Mouse (Mus musculus) lung, adult 2 months (tissue): ENCODE data around the gene Arr3. TPM values are rescaled to one million over a fixed set of nuclear protein-coding genes. Genes with fewer than 3 reads are reported as not detected.

Experiments used
- DNase-seq: peaks from one replicate; pipeline ENCODE4 v3.0.0; 2022
- H3K4me1 ChIP-seq: fragments of 200-500 bp; 2 replicates; pipeline ENCODE4 v1.6.1; 2011; ENCODE audit warnings: low read length; ENCODE audit not compliant: control insufficient read depth, insufficient read depth
- H3K4me3 ChIP-seq: fragments of 200-500 bp; replicated peaks from 2 replicates; pipeline ENCODE3; 2011; ENCODE audit warnings: low read depth, mild to moderate bottlenecking, control low read depth, low read length; ENCODE audit errors: extremely low read depth
- CTCF ChIP-seq: fragments of 200-500 bp; IDR thresholded peaks from 2 replicates; pipeline ENCODE4 v1.5.1; 2011; ENCODE audit warnings: mild to moderate bottlenecking, low read length, control low read depth; ENCODE audit not compliant: insufficient read depth
- POLR2A ChIP-seq: fragments of 200-500 bp; IDR thresholded peaks from 2 replicates; pipeline ENCODE4 v1.6.1; 2011; ENCODE audit warnings: low read depth, mild to moderate bottlenecking, control low read depth, low read length, borderline replicate concordance; ENCODE audit errors: extremely low read depth
- WGBS: fragments of 180-500 bp; shearing (Covaris S2); methylation state at CpG from one replicate; pipeline ENCODE4 v1.1.7; 2018; 5-methylcytosine and 5-hydroxymethylcytosine counted together
- polyA plus RNA-seq: library from polyadenylated mRNA; depleted of rRNA; stranded (reverse); fragments of >200 nt; gene quantifications from 2 replicates; pipeline ENCODE4 v1.2.3, GENCODE M21; 2012; rRNA removed

The Arr3 gene
- polyA plus RNA-seq, 1 experiment = not detected

DNA sequence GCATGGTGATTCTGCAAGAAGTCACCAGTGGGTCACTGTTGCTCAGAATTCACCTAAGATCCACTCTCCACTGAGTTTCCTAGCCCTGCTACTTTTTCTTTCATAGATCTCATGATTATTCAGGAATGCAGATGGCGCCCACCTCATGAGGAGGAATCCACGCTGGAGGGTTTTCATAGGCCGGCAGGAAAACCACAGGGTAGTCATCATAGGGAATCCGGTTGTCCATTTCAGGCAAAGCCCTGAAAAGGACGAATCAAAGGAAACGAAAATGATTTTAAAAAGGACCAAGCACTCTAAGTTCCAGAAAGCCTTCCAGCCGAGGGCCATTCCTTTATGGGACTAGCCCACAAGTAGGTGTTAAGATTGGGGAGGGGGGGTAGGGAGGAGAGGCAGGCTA is 19.8 kb downstream of the Arr3 start:
- WGBS = 45% methylated on average over 7 of the region's 7 CpGs
- peak overlapping the region; percentile 28 for H3K4me3 ChIP-seq
- H3K4me1 ChIP-seq = peaks cover 2% of the 10 kb centered on the region; the same call in 1 of the 2 replicates
- TF ChIP-seq POLR2A (no peak), CTCF (no peak)
- DNase-seq = no peak

DNA sequence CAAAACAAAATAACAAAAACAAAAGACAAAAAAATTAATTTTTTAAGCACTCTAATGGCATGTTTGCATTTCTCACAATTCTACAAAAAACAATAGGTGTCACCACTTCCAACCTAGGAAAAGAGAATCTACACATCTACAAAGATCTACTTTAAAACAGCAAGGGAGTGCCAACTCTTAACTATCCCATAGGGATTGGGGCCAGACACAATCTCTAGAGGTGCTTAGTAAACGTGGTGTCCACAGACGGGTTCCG is 20.2 kb downstream of the Arr3 start, which contains the start of gene Kif4:
TSS of gene Kif4 (plus strand) at position 192 of the 256 bp plus-strand sequence.
- TF ChIP-seq POLR2A = no peak
- no peak for TF ChIP-seq CTCF
- H3K4me3 ChIP-seq = peak within 1 kb of the TSS; percentile 83
- no peak for DNase-seq
- 28% methylated on average over 3 of the region's 3 CpGs for WGBS
- peaks cover 2% of the 10 kb centered on the region; the same call in 1 of the 2 replicates for H3K4me1 ChIP-seq

DNA sequence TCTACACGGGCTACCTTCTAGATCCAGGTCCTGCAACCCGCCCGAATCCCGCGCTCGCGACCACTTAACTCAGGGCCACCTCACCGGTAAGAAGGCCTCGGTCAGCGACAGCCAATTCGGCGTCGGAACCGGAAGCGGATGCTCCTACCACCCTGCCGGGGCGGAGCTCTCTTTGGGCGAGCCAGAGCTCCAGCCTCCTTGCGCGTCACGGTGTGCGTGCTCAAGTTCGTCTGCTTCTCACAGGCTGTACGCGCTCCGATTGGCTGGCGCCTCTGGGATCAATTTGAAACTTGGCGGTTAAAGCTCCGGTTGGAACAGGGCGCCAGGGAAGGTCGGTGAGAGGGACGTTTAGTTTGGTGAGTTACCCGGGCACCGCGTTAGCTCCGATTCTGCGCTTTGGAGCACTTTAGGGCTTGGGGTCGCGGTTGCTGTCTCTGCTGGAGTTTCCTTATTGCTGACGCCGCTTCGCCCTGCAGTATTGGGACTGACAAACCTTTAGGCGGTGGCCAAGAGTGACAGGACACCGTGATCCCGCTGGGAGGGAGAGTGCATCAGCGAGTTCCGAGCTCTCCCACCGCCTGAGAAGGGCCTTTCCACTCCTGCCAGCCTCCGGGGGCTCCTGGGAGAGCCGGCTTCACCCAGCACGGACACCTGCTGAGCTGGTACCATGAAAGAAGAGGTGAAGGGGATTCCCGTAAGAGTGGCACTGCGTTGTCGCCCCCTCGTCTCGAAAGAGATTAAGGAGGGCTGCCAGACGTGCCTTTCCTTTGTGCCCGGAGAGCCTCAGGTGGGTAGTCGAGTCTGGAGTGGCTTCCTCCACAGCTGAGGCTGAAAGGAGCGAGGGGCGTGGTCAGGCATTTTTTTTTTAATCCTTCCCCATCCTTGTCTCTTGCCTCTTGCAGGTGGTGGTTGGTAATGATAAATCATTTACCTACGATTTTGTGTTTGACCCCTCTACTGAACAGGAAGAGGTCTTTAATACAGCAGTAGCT is 20.8 kb downstream of the Arr3 start, which contains the start of gene Pdzd11:
TSS of gene Pdzd11 (minus strand) at position 767 of the 992 bp plus-strand sequence.
- peaks cover 2% of the 10 kb centered on the region; the same call in 1 of the 2 replicates for H3K4me1 ChIP-seq
- peak; percentile 77 for DNase-seq
- peak within 1 kb of the TSS; percentile 83 for H3K4me3 ChIP-seq
- 34% methylated on average over 62 of the region's 62 CpGs for WGBS
- TF ChIP-seq CTCF = no peak
- peak; percentile 76; the same call in 1 of the 2 replicates for TF ChIP-seq POLR2A

DNA sequence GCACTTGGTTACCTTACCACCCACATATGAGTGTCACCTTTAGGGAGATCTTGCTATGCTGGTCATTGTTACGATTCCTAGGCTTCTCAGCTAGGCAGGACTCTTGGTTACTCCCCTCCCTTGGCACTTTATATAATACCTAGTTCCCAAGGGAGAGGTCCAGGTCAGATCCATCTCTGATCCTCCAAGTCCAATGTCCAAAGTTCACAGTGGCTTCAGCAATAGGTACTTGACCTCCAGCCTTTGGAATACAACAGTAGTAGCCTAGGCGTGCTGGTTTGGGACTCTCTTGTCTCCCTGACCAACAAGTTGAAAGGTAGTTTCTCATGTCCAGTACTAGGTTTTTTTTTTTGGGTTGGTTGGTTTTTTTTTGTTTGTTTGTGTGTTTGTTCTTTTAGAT is 23.8 kb downstream of the Arr3 start:
- TF ChIP-seq POLR2A = no peak
- no peak for TF ChIP-seq CTCF
- 91% methylated on average over 2 of the region's 2 CpGs for WGBS
- DNase-seq = no peak
- Histone ChIP-seq H3K4me3 (no peak overlapping the region), H3K4me1 (peaks cover 2% of the 10 kb centered on the region; the same call in 1 of the 2 replicates)

DNA sequence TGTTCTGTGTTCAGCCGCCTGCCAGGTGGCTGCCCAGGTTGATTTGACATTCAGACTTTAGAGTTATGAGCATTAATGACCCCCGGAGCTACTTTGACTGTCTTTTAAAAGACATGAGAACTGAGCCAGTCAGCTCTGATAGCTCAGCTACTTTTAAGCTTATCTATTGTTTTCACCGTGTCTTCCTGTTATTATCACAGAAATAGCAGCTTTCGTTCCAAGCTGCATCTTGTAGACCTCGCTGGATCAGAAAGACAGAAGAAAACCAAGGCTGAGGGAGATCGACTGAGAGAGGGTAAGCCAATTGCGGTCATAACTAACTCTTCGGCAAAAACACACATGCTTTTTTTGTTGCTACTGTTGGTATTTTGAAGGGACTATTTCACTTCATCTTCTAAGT is 33.2 kb downstream of the Arr3 start:
- whole genome bisulfite sequencing = 74% methylated on average over 8 of the region's 8 CpGs
- DNase-seq = no peak
- H3K4me3 ChIP-seq = peak overlapping the region; percentile 3
- H3K4me1 ChIP-seq = no peaks in the 10 kb centered on the region
- no peak for TF ChIP-seq CTCF
- TF ChIP-seq POLR2A = no peak

DNA sequence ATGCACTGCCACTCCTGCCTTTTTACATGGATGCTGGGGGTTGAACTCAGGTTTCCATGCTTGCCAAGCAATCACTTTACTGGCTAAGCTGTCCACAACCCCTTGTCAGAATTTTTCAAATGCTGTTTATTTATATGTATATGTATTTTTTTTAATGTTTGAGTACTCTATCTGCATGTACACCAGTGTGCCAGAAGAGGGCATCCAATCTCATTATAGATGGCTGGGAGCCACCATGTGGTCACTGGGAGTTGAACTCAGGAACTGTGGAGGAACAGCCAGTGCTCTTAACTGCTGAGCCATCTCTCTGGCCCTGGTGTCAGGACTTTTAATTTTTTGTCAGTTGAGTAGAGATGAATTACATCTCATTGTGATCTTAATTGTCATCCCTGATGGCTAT is 47.6 kb downstream of the Arr3 start:
- DNase-seq = no peak
- TF ChIP-seq POLR2A (no peak), CTCF (no peak)
- no peak overlapping the region for H3K4me3 ChIP-seq
- H3K4me1 ChIP-seq = no peaks in the 10 kb centered on the region

DNA sequence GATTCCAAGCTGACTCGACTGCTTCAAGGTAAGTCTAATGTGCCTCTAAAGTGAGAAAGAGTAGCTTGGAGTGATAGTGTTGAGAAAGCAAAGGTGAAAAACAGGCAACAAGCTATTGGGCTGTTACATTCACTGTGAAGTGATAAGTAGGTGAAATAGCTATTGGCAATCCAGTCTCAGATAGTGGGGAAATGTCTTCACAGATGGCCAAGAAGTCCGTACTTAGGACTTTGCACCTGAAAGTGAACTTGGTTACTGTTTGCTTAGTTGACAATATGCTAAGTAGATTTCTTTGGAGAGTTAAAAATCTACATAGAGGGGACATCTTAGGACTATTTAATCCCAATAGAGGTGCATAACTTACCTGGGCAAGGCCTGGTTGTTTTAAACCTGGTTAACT is 59.5 kb downstream of the Arr3 start:
- TF ChIP-seq CTCF (no peak), POLR2A (no peak)
- no peak overlapping the region for H3K4me3 ChIP-seq
- no peaks in the 10 kb centered on the region for H3K4me1 ChIP-seq
- WGBS = 92% methylated on average over 2 of the region's 2 CpGs
- no peak for DNase-seq

Other genes starting within 250 kb of the Arr3 start
- gene Otud6a, start 176.5 kb upstream of the Arr3 start, polyA plus RNA-seq = not detected in 2 replicates
- gene Awat2, start 162.8 kb upstream of the Arr3 start, polyA plus RNA-seq = 0.44 and 0.77 TPM in 2 replicates
- 11.4 and 15.6 TPM in 2 replicates for gene Igbp1, start 111.2 kb upstream of the Arr3 start, polyA plus RNA-seq
- gene Dgat2l6, start 80.7 kb upstream of the Arr3 start, polyA plus RNA-seq = 0.05 TPM in 1 of 2 replicates, not detected in the other
- gene Awat1, start 33.2 kb upstream of the Arr3 start, polyA plus RNA-seq = not detected in 2 replicates
- gene P2ry4, start 10.6 kb upstream of the Arr3 start, polyA plus RNA-seq = 0.03 and 2.2 TPM in 2 replicates
- 0.25 and 0.56 TPM in 2 replicates for gene Kif4, start 20.2 kb downstream of the Arr3 start, polyA plus RNA-seq
- 15.1 and 22.5 TPM in 2 replicates for gene Pdzd11, start 21.1 kb downstream of the Arr3 start, polyA plus RNA-seq
- 14.2 and 19.5 TPM in 2 replicates for gene Gdpd2, start 124.4 kb downstream of the Arr3 start, polyA plus RNA-seq
- gene Dlg3, start 162.2 kb downstream of the Arr3 start, polyA plus RNA-seq = 9.4 and 13.7 TPM in 2 replicates